Comparison of ENCODE assay signal across 15 mouse cellular contexts in the genomic region with DNA sequence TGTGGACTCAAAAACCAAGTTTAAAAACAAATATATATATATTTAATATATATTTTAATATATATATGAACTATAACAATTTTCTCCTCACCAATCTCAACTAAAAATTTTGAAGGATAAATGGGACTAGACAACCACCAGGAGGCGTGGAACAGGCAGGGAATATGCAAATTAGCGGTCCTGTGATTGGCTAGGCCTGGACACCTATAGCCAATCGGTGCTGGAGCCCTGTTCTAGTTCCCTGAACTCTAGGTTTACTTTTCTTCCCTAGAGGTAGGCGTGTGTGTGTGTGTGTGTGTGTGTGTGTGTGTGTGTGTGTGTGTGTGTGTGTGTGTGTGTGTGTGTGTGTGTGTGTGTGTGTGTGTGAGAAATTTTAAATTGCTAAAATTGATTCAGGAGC.
A peak's percentile ranks its signal among the peaks of the same experiment; 100 is the strongest.
DNase-seq lines count a peak whose midpoint lies in the region; ATAC-seq lines count a peak whose summit lies in the region.
"Had no signal": no experiment of that assay in that cellular context is flagged by ENCODE, and none has a peak within 500 bp of the region (broad histone marks: within the 10 kb centered on the region; RNA-seq: fewer than 3 reads in every experiment).

No protein-coding gene starts in this region.

- H3K36me3 ChIP-seq in liver, embryonic 13.5 days, result no peaks in the 10 kb centered on the region
- H3K36me3 ChIP-seq: limb, embryonic 13.5 days had no signal

- DNase-seq in embryo, embryonic 11 days, result peak; percentile 24
- DNase-seq in embryo, embryonic 10 days (ENCODE audit: low spot score), result no peak
- DNase-seq in retina, postnatal 1 day, result peak; percentile 39
- no peak for DNase-seq in retina, embryonic 14.5 days (ENCODE audit: low spot score)
- DNase-seq in liver, embryonic 13.5 days, result no peak
- no peak for DNase-seq in left cerebral cortex, postnatal 4 days
- DNase-seq in thymus, postnatal 10 days (ENCODE audit: low spot score in 2 of 2), result no peak
- DNase-seq in gastrocnemius, adult 18-20 months (ENCODE audit: low spot score), result no peak
- DNase-seq: adrenal gland, postnatal 10 days; cerebellum, postnatal 14 days; gastrocnemius, postnatal 36 days; kidney, adult 2 months had no signal

- ATAC-seq in liver, embryonic 13.5 days (ENCODE audit: low read depth), result peak; percentile 65; the same call in 1 of the 2 replicates
- ATAC-seq: forebrain, embryonic 16.5 days had no signal

- no peaks in the 10 kb centered on the region for H3K27me3 ChIP-seq in liver, embryonic 13.5 days
- H3K27me3 ChIP-seq: limb, embryonic 13.5 days had no signal

- no peak overlapping the region for H3K9ac ChIP-seq in liver, embryonic 13.5 days
- H3K9ac ChIP-seq: hindbrain, embryonic 14.5 days; limb, embryonic 13.5 days had no signal

- no peak overlapping the region for H3K4me2 ChIP-seq in liver, embryonic 13.5 days
- H3K4me2 ChIP-seq: hindbrain, embryonic 14.5 days; limb, embryonic 13.5 days had no signal

- H3K4me1 ChIP-seq in liver, embryonic 13.5 days (replicated peaks), result no peaks in the 10 kb centered on the region

- H3K9me3 ChIP-seq in liver, embryonic 13.5 days (replicated peaks), result no peaks in the 10 kb centered on the region
- H3K9me3 ChIP-seq: limb, embryonic 13.5 days had no signal

- intact Hi-C loops in left cerebral cortex, postnatal 4 days (cut with DNase I), result no loop called here

- no peak overlapping the region for H3K4me3 ChIP-seq in liver, embryonic 13.5 days (replicated peaks)
- H3K4me3 ChIP-seq: limb, embryonic 13.5 days had no signal

- H3K27ac ChIP-seq in liver, embryonic 13.5 days, result no peak overlapping the region
- H3K27ac ChIP-seq: hindbrain, embryonic 14.5 days; limb, embryonic 13.5 days had no signal

- WGBS in liver, embryonic 13.5 days (ENCODE audit: insufficient replicate concordance), result 45% methylated on average over 3 of the region's 4 CpGs

Comparison
In these comparisons a context has a peak if more than half of its experiments do, and no peak if none do; other contexts are left out.
1. DNase-seq: peak in embryo, embryonic 11 days (single experiment) and retina, postnatal 1 day (single experiment); none in embryo, embryonic 10 days (single experiment), retina, embryonic 14.5 days (single experiment), liver, embryonic 13.5 days (single experiment), left cerebral cortex, postnatal 4 days (single experiment), thymus, postnatal 10 days (0 of 2) and gastrocnemius, adult 18-20 months (single experiment).